Mouse (Mus musculus) lung, adult 2 months (tissue): ENCODE results near the gene Acoxl.

ENCODE experiments used
- CTCF ChIP-seq: fragments of 200-500 bp; IDR thresholded peaks from 2 replicates; pipeline ENCODE4 v1.5.1; 2011; ENCODE audit warnings: mild to moderate bottlenecking, low read length, control low read depth; ENCODE audit not compliant: insufficient read depth
- POLR2A ChIP-seq: fragments of 200-500 bp; IDR thresholded peaks from 2 replicates; pipeline ENCODE4 v1.6.1; 2011; ENCODE audit warnings: low read depth, mild to moderate bottlenecking, control low read depth, low read length, borderline replicate concordance; ENCODE audit errors: extremely low read depth

- TF ChIP-seq CTCF (no peak), POLR2A (no peak)
Observed at GRCm38 (mm10) chr2:128083844-128084243, 245.2 kb downstream of the Acoxl start.
